Mouse (Mus musculus) retina, postnatal 7 days (tissue): ENCODE results near the gene Pcnx2.

Experiments used
- DNase-seq: peaks from one replicate; pipeline ENCODE4 v3.0.0-alpha.2; 2012; ENCODE audit warnings: low read depth, low spot score

Gene Pcnx2

GRCm38 (mm10) chr8:125898899-125899298, 782 bp upstream of the Pcnx2 start:
- DNase-seq = peak; percentile 75

- no peak for DNase-seq
These were observed 729 bp downstream of the Pcnx2 start for GRCm38 (mm10) chr8:125897388-125897787.

- no peak for DNase-seq
These were observed 8.2 kb downstream of the Pcnx2 start for GRCm38 (mm10) chr8:125889920-125890319.

GRCm38 (mm10) chr8:125887549-125887948, 10.6 kb downstream of the Pcnx2 start:
- DNase-seq = no peak

- no peak for DNase-seq
These were observed 17.7 kb downstream of the Pcnx2 start for GRCm38 (mm10) chr8:125880447-125880846.

- DNase-seq = no peak
These were observed 24.9 kb downstream of the Pcnx2 start for GRCm38 (mm10) chr8:125873250-125873534.

GRCm38 (mm10) chr8:125872501-125873249, 25.4 kb downstream of the Pcnx2 start:
- no peak for DNase-seq

GRCm38 (mm10) chr8:125870821-125871321, 27.2 kb downstream of the Pcnx2 start:
- DNase-seq = peak; percentile 61

GRCm38 (mm10) chr8:125870179-125870702, 27.9 kb downstream of the Pcnx2 start:
- DNase-seq = no peak

GRCm38 (mm10) chr8:125869739-125870138, 28.4 kb downstream of the Pcnx2 start:
- no peak for DNase-seq

GRCm38 (mm10) chr8:125868552-125868951, 29.6 kb downstream of the Pcnx2 start:
- no peak for DNase-seq

GRCm38 (mm10) chr8:125866125-125866524, 32.0 kb downstream of the Pcnx2 start:
- no peak for DNase-seq

GRCm38 (mm10) chr8:125857251-125857650, 40.9 kb downstream of the Pcnx2 start:
- DNase-seq = no peak

GRCm38 (mm10) chr8:125856160-125856559, 42.0 kb downstream of the Pcnx2 start:
- no peak for DNase-seq

GRCm38 (mm10) chr8:125854379-125854778, 43.7 kb downstream of the Pcnx2 start:
- DNase-seq = no peak

- no peak for DNase-seq
These were observed 44.8 kb downstream of the Pcnx2 start for GRCm38 (mm10) chr8:125853300-125853699.

GRCm38 (mm10) chr8:125849181-125849580, 48.9 kb downstream of the Pcnx2 start:
- no peak for DNase-seq

- DNase-seq = no peak
These were observed 50.3 kb downstream of the Pcnx2 start for GRCm38 (mm10) chr8:125847842-125848241.

- no peak for DNase-seq
These were observed 52.8 kb downstream of the Pcnx2 start for GRCm38 (mm10) chr8:125845281-125845680.

- DNase-seq = no peak
These were observed 54.8 kb downstream of the Pcnx2 start for GRCm38 (mm10) chr8:125843122-125843836.

- no peak for DNase-seq
These were observed 56.0 kb downstream of the Pcnx2 start for GRCm38 (mm10) chr8:125842158-125842557.

GRCm38 (mm10) chr8:125824688-125825087, 73.4 kb downstream of the Pcnx2 start:
- no peak for DNase-seq

GRCm38 (mm10) chr8:125823719-125824118, 74.4 kb downstream of the Pcnx2 start:
- DNase-seq = no peak
